Mouse (Mus musculus) neural tube, embryonic 10.5 days (tissue): ENCODE data around the gene Ptges.
"Not testable (repeated sequence)": the region's sequence is repeated elsewhere in the genome, so short reads cannot be mapped to it uniquely, and the experiment has no call there.

Experiments used
- DNase-seq: peaks from one replicate; pipeline ENCODE4 v3.0.0-alpha.2; 2017; ENCODE audit warnings: low spot score; ENCODE audit errors: extremely low spot score

Gene Ptges

DNA sequence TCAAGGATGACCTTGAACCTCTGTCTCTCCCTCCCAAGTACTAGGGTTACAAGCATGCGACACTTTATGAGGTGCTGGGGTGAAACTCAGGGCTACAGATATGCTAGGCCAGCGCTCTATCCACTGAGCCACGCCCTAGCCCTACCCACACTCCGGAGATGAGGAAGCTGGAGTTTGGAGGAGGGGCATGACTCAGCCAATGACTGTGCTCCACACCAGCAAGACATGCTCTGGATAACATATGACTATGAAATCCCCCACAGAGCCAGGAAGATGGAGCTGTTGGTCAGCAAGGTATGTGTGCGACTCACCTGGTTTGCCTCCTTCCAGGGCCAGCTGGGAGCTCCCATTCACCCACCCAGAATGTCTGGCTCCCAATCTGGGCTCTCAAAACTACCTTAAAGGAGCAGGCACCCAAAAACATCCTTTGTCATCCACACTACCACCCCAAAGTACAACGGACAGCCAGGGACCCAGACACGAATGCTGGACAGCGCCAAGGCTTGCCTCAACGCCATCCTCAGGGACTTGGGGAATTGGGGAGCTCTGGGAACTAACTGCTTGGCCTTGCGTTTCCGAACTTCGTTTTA, 675 bp downstream of the Ptges start:
- no peak for DNase-seq

DNA sequence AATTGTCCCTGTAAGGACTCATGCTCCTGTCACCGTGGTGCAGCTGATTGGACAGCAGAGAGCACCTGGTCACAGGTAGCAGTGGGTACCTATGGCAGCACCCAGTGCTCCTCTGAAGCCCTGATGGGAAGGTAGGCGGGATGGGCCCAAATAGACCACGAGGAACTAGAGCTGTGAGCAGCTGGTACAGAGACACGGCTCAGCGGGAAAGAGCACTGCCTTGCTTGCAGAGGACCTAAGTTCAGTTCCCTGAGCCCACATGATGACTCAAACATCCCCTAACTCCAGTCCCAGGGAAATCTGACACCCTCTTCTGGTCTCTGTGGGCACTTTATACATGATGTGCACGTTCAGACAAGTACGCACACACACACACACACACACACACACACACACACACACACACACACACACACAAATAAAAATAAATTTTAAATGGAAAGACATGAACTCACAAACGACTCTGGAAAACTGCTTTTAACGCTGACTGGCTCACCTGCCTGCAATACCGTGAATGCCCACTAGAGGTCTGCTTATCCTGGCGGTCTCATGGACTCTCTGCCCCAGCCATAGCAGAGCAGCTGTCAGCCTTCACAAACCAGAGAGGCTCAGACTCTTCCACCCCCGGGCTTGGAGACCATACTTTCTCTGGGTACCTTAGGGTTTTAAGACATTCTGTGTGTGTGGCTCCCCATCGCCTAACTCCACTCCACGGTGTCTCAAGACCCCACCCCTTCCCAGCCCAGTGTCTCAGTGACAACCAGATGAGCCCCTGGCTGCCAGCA, 1.6 kb downstream of the Ptges start:
- DNase-seq: peak; percentile 87

GRCm38 (mm10) chr2:30927151-30927781, 2.4 kb downstream of the Ptges start:
- no peak for DNase-seq

GRCm38 (mm10) chr2:30926381-30926780, 3.3 kb downstream of the Ptges start:
- DNase-seq: no peak

GRCm38 (mm10) chr2:30925181-30925580, 4.5 kb downstream of the Ptges start:
- DNase-seq: no peak

GRCm38 (mm10) chr2:30923099-30923498, 6.6 kb downstream of the Ptges start:
- DNase-seq: no peak

DNA sequence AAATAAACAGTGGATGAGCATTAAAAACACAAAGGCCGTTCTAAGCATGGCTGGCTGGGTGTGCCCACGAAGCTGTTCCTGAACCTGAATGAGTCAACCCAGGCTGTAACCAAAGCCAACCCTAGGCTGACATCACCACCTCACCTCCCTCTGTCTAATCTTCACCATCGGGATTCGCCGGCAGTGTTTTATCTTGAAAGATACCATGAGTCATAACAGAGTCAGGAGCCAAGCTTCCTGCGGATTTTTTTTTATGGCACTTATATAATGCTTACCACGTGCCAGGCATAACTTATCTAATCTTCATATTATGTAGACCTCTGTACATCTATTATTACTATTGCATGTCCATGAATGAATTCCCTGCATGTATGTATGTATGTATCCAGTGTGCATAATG, 9.4 kb downstream of the Ptges start:
- DNase-seq: no peak

DNA sequence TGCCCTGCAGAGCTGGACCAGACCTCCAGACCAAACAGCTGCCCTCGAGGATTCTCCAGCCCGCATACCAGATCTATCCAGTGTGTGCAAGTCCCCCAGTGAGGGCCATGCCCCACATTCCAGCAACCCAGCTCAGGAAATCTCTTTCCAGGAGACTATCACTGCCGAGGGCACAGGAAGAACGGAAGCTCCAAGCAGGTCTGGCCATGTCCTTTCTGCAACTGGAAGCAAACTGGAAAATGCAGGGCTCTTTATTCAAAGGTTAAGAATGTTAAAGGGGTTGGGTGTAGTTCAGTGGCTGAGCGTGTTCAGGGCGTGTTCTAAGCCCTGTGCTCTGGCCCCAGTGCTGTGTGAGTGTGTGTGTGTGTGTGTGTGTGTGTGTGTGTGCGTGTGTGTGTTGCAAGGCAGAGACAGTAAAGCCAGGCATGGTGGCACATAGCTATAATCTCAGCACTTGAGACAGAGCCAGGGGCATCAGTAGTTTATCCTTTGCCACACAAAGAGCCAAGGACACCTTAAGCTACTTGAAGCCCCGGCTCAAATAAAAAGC, 10.8 kb downstream of the Ptges start:
- peak; percentile 31 for DNase-seq

DNA sequence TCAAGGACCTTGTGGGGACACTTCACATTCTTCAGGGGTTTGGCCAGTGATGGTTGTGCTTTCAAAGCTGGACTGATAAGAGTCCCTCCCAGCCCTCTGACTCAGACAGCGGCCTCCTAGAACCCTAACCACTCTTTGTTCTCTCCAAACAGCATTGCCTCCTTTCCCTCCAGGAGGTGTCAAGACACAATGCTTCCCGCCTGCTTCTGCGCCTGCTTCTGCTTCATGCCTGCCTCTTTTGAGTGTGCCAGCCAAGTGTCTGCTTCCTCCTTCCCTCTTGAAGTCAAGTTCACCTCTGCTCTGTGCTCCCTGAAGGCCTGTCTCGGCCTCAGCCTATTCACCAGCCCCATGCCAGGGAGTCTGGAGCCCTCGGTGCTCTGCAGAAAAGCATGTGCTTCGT, 11.5 kb downstream of the Ptges start:
- no peak for DNase-seq

DNA sequence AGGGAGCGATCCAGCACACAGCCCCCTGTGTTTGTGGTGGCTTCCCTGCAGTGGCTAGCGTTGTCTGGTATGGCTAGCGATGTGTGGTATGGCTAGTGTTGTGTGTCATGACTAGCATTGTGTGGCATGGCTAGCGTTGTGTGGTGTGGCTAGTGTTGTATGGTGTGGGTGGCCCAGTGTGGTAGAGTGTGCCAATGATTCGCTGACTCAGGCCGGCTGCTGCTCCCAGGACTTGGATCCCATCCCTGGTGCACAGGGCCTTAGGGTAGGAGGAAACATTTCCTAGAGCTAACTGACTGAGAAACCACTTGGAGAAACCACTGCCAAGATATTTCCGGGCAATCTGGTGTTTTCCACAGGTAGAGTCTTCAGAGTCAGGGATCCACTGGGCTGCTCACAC, 12.0 kb downstream of the Ptges start:
- no peak for DNase-seq

GRCm38 (mm10) chr2:30915933-30916332, 13.7 kb downstream of the Ptges start:
- not testable (repeated sequence) for DNase-seq

DNA sequence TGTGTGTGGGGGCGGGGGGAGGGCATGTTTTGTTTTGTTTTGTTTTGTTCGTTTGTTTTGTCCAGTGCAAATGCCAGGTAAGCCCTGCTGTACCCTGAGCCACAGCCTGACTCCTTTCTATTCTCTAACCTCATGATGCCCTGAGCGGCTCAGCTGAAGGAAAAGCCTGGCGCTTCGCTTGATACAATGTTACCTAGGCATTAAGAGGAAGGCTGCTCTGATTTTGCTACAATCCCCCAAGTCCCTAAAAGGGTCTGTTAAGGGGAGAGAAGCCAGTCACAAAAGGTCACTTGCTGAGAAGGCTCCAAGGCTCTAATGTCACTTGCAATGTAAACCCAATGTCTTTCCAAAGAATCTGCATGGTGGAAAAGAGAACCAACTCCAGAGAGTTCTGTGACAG, 14.3 kb downstream of the Ptges start:
- no peak for DNase-seq

DNA sequence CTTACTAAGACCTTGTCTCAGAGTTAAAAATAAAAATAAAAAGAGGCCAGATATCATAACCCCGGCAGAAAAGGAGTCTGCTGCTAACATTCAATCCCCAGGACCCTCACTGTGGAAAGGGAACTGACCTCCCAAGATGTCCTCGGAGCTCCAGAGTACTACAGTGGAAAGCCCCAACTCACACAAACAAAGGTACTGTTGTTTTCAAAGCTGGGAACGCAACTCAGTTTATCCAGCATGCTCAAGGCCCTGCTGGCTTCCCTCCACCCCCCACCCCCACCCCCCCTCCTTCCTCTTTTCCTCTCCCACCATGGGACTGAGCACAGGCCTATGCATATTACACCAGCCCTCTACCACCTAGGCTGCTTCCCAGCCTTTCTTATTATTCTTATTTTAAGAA, 14.8 kb downstream of the Ptges start:
- DNase-seq: no peak

- no peak for DNase-seq
Measured at GRCm38 (mm10) chr2:30913022-30913421, 16.6 kb downstream of the Ptges start.

DNA sequence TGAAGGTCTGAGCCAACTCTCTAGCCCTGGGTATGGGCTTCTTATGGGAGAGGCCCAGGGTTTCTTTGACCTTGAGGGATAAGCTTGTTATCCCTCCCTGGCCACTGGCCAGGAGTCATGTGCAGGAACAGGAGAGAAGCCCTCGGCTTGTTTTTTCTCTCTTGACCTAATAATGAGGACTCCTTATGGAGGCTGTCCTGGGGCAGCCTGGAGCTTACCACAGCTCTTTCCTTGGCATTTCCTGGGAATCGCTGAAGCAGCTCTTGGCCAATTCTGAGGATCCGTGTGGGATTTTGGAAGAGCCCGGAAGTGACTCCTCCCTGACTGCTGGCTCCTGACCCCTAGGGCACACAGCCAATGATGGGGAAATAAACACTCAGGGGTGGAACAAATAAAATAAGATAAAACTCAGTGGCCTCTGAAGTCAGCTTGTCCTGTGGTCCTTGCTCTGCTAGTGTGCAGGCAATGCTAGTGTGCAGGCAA, 17.3 kb downstream of the Ptges start:
- DNase-seq: no peak

- no peak for DNase-seq
Measured at GRCm38 (mm10) chr2:30906641-30907040, 23.0 kb downstream of the Ptges start.

DNA sequence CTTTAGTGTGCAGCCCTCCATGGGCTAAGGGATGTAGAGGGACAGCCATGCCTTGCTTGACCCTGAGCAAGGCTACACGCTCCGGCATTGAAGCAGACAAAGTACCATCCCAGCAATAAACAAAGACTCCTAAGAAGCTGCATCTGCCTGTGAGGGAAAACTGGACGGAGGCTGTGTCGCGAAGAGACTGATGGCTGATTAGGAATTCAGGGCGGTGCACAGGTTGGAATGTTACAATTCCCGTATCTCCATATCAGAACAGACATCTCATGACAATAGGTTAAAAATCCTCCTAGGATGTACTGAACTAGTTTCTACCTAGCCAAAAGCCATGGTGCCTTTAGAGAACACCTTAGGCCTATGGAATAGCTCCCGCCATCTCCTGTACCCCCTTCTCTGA, 23.8 kb downstream of the Ptges start:
- no peak for DNase-seq

DNA sequence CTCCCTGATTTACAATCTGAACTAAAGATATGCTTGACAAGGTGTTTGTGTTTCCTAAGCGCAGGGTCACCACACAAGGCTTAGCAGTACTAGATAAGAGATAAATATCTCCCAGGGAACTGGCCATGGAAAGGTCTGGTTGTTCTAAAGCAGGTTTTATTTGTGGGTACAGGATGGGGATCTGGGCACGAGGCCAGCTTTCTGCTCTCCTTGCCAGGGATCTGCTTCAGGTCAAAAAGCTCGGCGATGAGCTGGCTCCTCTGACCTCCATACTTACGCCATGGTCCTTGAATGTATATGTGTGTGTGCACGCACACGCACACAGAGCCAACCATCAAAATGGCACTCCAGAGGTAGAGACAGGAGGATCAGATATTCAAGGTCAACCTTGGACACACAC, 24.7 kb downstream of the Ptges start:
- no peak for DNase-seq

- no peak for DNase-seq
Measured at GRCm38 (mm10) chr2:30904231-30904630, 25.4 kb downstream of the Ptges start.

DNA sequence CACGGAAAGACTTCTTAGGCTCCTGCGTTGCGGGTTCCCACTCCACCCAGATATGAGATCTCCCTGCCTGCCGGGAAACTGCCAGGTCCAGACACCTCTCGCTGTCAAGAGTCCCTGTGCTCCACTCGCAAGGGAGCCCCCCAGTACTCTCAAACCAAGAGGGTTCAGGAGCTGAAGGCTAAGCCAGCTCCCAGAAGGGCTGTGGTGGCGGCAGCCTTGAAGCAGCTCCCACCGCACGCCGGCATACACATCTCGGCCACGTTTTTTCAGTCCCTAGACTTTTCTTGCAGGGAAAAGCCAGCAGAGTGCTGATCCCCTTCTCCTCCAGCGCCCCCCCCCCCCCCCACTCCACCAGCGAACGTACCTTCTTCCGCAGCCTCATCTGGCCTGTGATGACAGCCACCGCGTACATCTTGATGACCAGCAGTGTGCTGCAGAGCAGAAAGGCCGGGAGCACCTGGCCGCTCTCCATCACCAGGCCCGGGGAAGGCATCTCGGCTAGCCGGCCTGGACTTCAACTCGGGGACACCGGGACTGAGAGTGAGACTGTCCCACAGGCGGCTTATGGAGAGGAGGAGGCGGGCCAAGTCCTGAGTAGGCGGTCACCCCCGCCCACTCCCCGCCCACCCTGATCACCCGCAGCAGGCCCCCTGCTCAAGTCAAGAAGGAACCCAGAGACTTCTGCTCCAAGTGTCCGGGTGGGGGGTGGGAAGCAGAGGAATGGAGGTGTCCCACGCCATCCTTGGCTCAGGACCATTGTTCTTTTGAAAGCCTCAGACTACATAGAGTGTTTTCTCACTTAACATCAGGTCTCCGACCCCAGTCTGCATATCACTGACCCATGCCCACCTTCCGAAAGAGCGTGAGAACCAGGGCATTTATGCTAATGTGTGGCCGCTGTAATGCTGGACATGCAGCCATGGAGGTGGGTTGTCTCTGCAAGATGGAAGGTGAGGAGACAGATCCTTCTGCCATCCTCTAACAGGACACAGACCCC, 26.6 kb downstream of the Ptges start:
- DNase-seq: peak; percentile 48

GRCm38 (mm10) chr2:30902256-30902655, 27.4 kb downstream of the Ptges start:
- DNase-seq: no peak
